Mouse (Mus musculus): ENCODE measurements around the gene Apoa2. TPM values are rescaled to one million over a fixed set of nuclear protein-coding genes. Genes with fewer than 3 reads are reported as not detected.
A peak's percentile ranks its signal among the peaks of the same experiment; 100 is the strongest.
"Not testable (repeated sequence)": the region's sequence is repeated elsewhere in the genome, so short reads cannot be mapped to it uniquely, and the experiment has no call there.

Apoa2 gene
- total and polyA plus RNA-seq, 2 experiments from 2014 or later, result 4.5 to 14.5 TPM

DNA sequence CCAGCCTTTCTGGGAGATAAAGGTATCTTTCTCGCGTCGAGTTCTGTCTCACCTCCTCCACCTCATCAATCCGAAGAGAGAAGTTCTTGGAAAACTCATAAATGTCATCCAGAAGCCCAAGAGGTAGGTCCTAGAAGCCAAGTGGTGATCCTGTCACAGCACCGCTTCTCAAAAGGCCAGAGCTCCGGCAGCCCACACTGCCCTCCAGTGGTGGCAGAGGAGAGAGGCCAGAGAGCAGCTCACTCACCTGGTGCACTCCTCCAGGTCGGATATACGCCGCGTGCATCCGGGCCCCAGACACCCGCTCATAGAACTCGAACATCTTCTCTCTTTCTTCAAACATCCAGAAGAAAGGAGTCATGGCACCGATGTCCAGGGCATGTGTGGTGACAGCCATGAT, 13.6 kb downstream of the Apoa2 start:
- DNase-seq (ENCODE audit: low spot score) (no peak), ATAC-seq (ENCODE audit: insufficient read depth, low read depth) (0 out of 2 replicates have a peak, but pooled peaks have one; percentile 35)
- Histone ChIP-seq H3K4me2 (ENCODE audit: low read depth, low read length) (no peak overlapping the region), H3K36me3 (replicated peaks; ENCODE audit: control insufficient read depth, insufficient read depth, low read length) (peaks cover 96% of the 10 kb centered on the region), H3K4me3 (ENCODE audit: low read depth, low read length) (no peak overlapping the region), H3K9me3 (replicated peaks; ENCODE audit: control insufficient read depth, low read length) (no peaks in the 10 kb centered on the region), H3K4me1 (ENCODE audit: control insufficient read depth, insufficient read depth) (0 out of 2 replicates have a peak, but pooled peaks cover 6% of the 10 kb centered on the region), H3K27me3 (ENCODE audit: control insufficient read depth, insufficient read depth, low read length) (no peaks in the 10 kb centered on the region), H3K27ac (ENCODE audit: low read depth) (no peak overlapping the region), H3K9ac (replicated peaks; ENCODE audit: low read depth, low read length) (no peak overlapping the region)
- TF ChIP-seq CTCF (IDR thresholded peaks at IDR 0.05; ENCODE audit: low read depth) (peak; percentile 75), EP300 (IDR thresholded peaks at IDR 0.05; ENCODE audit: low read depth) (no peak)
- 76% methylated on average over 14 of the region's 14 CpGs for WGBS

GRCm38 (mm10) chr1:171239992-171240744, 15.3 kb downstream of the Apoa2 start:
- peak; percentile 53 for DNase-seq (ENCODE audit: low spot score)
- peak overlapping the region; percentile 59 for H3K27ac ChIP-seq (ENCODE audit: low read depth)
- peaks cover 88% of the 10 kb centered on the region for H3K36me3 ChIP-seq (replicated peaks; ENCODE audit: control insufficient read depth, insufficient read depth, low read length)

GRCm38 (mm10) chr1:171240911-171241310, 16.1 kb downstream of the Apoa2 start:
- ATAC-seq (ENCODE audit: insufficient read depth, low read depth) (no peak), DNase-seq (ENCODE audit: low spot score) (no peak)
- peaks cover 5% of the 10 kb centered on the region; the same call in 1 of the 2 replicates for H3K4me1 ChIP-seq (ENCODE audit: control insufficient read depth, insufficient read depth)
- H3K4me2 ChIP-seq (ENCODE audit: low read depth, low read length), result no peak overlapping the region
- no peaks in the 10 kb centered on the region for H3K27me3 ChIP-seq (ENCODE audit: control insufficient read depth, insufficient read depth, low read length)
- no peak for TF ChIP-seq CTCF (IDR thresholded peaks at IDR 0.05; ENCODE audit: low read depth)
- no peak for TF ChIP-seq EP300 (IDR thresholded peaks at IDR 0.05; ENCODE audit: low read depth)
- H3K36me3 ChIP-seq (replicated peaks; ENCODE audit: control insufficient read depth, insufficient read depth, low read length), result peaks cover 81% of the 10 kb centered on the region
- H3K9ac ChIP-seq (replicated peaks; ENCODE audit: low read depth, low read length), result no peak overlapping the region
- 89% methylated on average over 10 of the region's 10 CpGs for WGBS
- H3K27ac ChIP-seq (ENCODE audit: low read depth), result no peak overlapping the region
- no peak overlapping the region for H3K4me3 ChIP-seq (ENCODE audit: low read depth, low read length)
- no peaks in the 10 kb centered on the region for H3K9me3 ChIP-seq (replicated peaks; ENCODE audit: control insufficient read depth, low read length)

More at GRCm38 (mm10) chr1:171239992-171240744, 15.3 kb downstream of the Apoa2 start:
- peak; percentile 64 for TF ChIP-seq EP300 (IDR thresholded peaks at IDR 0.05; ENCODE audit: low read depth)
- TF ChIP-seq CTCF (IDR thresholded peaks at IDR 0.05; ENCODE audit: low read depth), result no peak
- ATAC-seq (ENCODE audit: insufficient read depth, low read depth), result peak; percentile 34; the same call in 1 of the 2 replicates
- Histone ChIP-seq H3K4me1 (ENCODE audit: control insufficient read depth, insufficient read depth) (0 out of 2 replicates have a peak, but pooled peaks cover 5% of the 10 kb centered on the region), H3K9ac (replicated peaks; ENCODE audit: low read depth, low read length) (no peak overlapping the region), H3K4me2 (ENCODE audit: low read depth, low read length) (no peak overlapping the region), H3K9me3 (replicated peaks; ENCODE audit: control insufficient read depth, low read length) (no peaks in the 10 kb centered on the region), H3K27me3 (ENCODE audit: control insufficient read depth, insufficient read depth, low read length) (no peaks in the 10 kb centered on the region), H3K4me3 (ENCODE audit: low read depth, low read length) (no peak overlapping the region)
- 65% methylated on average over 15 of the region's 15 CpGs for WGBS

- not testable (repeated sequence) for DNase-seq (ENCODE audit: low spot score); H3K9me3 ChIP-seq (replicated peaks; ENCODE audit: control insufficient read depth, low read length); H3K27ac ChIP-seq (ENCODE audit: low read depth); H3K4me3 ChIP-seq (ENCODE audit: low read depth, low read length); H3K4me1 ChIP-seq (ENCODE audit: control insufficient read depth, insufficient read depth); ATAC-seq (ENCODE audit: insufficient read depth, low read depth); H3K9ac ChIP-seq (replicated peaks; ENCODE audit: low read depth, low read length); H3K27me3 ChIP-seq (ENCODE audit: control insufficient read depth, insufficient read depth, low read length); H3K4me2 ChIP-seq (ENCODE audit: low read depth, low read length)
- WGBS, result 86% methylated on average over 12 of the region's 12 CpGs
- H3K36me3 ChIP-seq (replicated peaks; ENCODE audit: control insufficient read depth, insufficient read depth, low read length), result peaks cover 70% of the 10 kb centered on the region
- peak; percentile 23; the same call in 1 of the 2 replicates for TF ChIP-seq CTCF (IDR thresholded peaks at IDR 0.05; ENCODE audit: low read depth)
Measured at GRCm38 (mm10) chr1:171241952-171242351, 17.1 kb downstream of the Apoa2 start.

DNA sequence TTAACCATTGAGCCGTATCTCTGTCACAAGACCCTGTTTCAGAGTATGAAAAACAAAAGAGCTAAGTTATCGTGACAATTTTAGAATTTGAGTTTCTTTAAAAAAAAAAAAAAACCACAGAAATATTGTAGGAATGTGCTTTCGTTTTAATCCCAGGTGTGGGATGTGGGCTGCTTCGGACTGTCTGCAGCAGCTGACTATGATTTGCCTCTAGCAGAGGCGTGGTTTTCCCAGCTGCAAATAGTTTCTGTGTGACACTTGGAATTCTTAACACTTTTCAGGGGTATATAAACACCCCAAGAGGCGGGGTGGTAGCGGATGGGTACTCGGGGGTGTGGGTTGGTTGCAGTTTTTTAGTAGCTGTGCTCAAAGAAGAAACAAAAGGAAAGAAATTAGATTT, 20.5 kb downstream of the Apoa2 start:
- 80% methylated on average over 8 of the region's 8 CpGs for WGBS
- Histone ChIP-seq H3K4me1 (ENCODE audit: control insufficient read depth, insufficient read depth) (peaks cover 20% of the 10 kb centered on the region), H3K27me3 (ENCODE audit: control insufficient read depth, insufficient read depth, low read length) (no peaks in the 10 kb centered on the region), H3K27ac (ENCODE audit: low read depth) (0 out of 2 replicates have a peak overlapping the region, but pooled peaks have one; percentile 37), H3K4me2 (ENCODE audit: low read depth, low read length) (no peak overlapping the region), H3K9ac (replicated peaks; ENCODE audit: low read depth, low read length) (no peak overlapping the region), H3K9me3 (replicated peaks; ENCODE audit: control insufficient read depth, low read length) (no peaks in the 10 kb centered on the region), H3K36me3 (replicated peaks; ENCODE audit: control insufficient read depth, insufficient read depth, low read length) (peaks cover 38% of the 10 kb centered on the region), H3K4me3 (ENCODE audit: low read depth, low read length) (0 out of 2 replicates have a peak overlapping the region, but pooled peaks have one; percentile 65)
- no peak for DNase-seq (ENCODE audit: low spot score)
- TF ChIP-seq EP300 (IDR thresholded peaks at IDR 0.05; ENCODE audit: low read depth), result no peak
- no peak for TF ChIP-seq CTCF (IDR thresholded peaks at IDR 0.05; ENCODE audit: low read depth)
- no peak for ATAC-seq (ENCODE audit: insufficient read depth, low read depth)
